Mouse (Mus musculus): ENCODE measurements around the gene Tcte3. TPM values are rescaled to one million over a fixed set of nuclear protein-coding genes. Genes with fewer than 3 reads are reported as not detected.
"Not testable (repeated sequence)": the region's sequence is repeated elsewhere in the genome, so short reads cannot be mapped to it uniquely, and the experiment has no call there.

Gene Tcte3
- 1 to 10 TPM in 2 of 4 experiments, under 1 TPM in 1, not detected in 1; 0.89 to 3.0 (median 1.6) TPM for total RNA-seq (2022)

- DNase-seq (ENCODE audit: low spot score in 2 of 2), result not testable (repeated sequence)
Measured at GRCm38 (mm10) chr17:15041175-15041729, at the start of gene Tcte3, which contains the start of the genes Ermard and Gm3448. Gene Tcte3, minus strand, starts transcription at chr17:15041488. Gene Ermard, plus strand, starts transcription at chr17:15041208. Gene Gm3448, minus strand, starts transcription at chr17:15041537.

GRCm38 (mm10) chr17:15088591-15089001 is 47.3 kb upstream of the Tcte3 start:
- no peak for DNase-seq (ENCODE audit: low spot score in 2 of 2)

- DNase-seq (ENCODE audit: low spot score in 2 of 2), result no peak
Measured at GRCm38 (mm10) chr17:15088166-15088565, 46.9 kb upstream of the Tcte3 start.

GRCm38 (mm10) chr17:15085006-15085405 is 43.7 kb upstream of the Tcte3 start:
- DNase-seq (ENCODE audit: low spot score in 2 of 2), result no peak

- no peak for DNase-seq (ENCODE audit: low spot score in 2 of 2)
Measured at GRCm38 (mm10) chr17:15084226-15084848, 43.0 kb upstream of the Tcte3 start.

GRCm38 (mm10) chr17:15077536-15077935 is 36.2 kb upstream of the Tcte3 start:
- peak; percentile 38 to 40 for DNase-seq (ENCODE audit: low spot score in 2 of 2)

GRCm38 (mm10) chr17:15075033-15075432 is 33.7 kb upstream of the Tcte3 start:
- DNase-seq (ENCODE audit: low spot score in 2 of 2), result no peak

- DNase-seq (ENCODE audit: low spot score in 2 of 2), result no peak
Measured at GRCm38 (mm10) chr17:15072211-15072610, 30.9 kb upstream of the Tcte3 start.

GRCm38 (mm10) chr17:15069124-15069523 is 27.8 kb upstream of the Tcte3 start:
- DNase-seq (ENCODE audit: low spot score in 2 of 2), result peak in 1 of 2 experiments; percentile 47

GRCm38 (mm10) chr17:15068040-15068792 is 26.9 kb upstream of the Tcte3 start:
- no peak for DNase-seq (ENCODE audit: low spot score in 2 of 2)

- no peak for DNase-seq (ENCODE audit: low spot score in 2 of 2)
Measured at GRCm38 (mm10) chr17:15066911-15067310, 25.6 kb upstream of the Tcte3 start.

GRCm38 (mm10) chr17:15066066-15066465 is 24.8 kb upstream of the Tcte3 start:
- no peak for DNase-seq (ENCODE audit: low spot score in 2 of 2)

- DNase-seq (ENCODE audit: low spot score in 2 of 2), result peak; percentile 50 to 65
Measured at GRCm38 (mm10) chr17:15065391-15066024, 24.2 kb upstream of the Tcte3 start.

- DNase-seq (ENCODE audit: low spot score in 2 of 2), result no peak
Measured at GRCm38 (mm10) chr17:15060356-15060755, 19.1 kb upstream of the Tcte3 start.

GRCm38 (mm10) chr17:15059646-15060045 is 18.4 kb upstream of the Tcte3 start:
- no peak for DNase-seq (ENCODE audit: low spot score in 2 of 2)

GRCm38 (mm10) chr17:15058161-15058591 is 16.9 kb upstream of the Tcte3 start:
- DNase-seq (ENCODE audit: low spot score in 2 of 2), result no peak

GRCm38 (mm10) chr17:15055925-15056324 is 14.6 kb upstream of the Tcte3 start:
- peak; percentile 80 to 85 for DNase-seq (ENCODE audit: low spot score in 2 of 2)

- peak in 1 of 2 experiments; percentile 0 for DNase-seq (ENCODE audit: low spot score in 2 of 2)
Measured at GRCm38 (mm10) chr17:15053829-15054200, 12.5 kb upstream of the Tcte3 start.

- not testable (repeated sequence) for DNase-seq (ENCODE audit: low spot score in 2 of 2)
Measured at GRCm38 (mm10) chr17:15053183-15053828, 12.0 kb upstream of the Tcte3 start.

GRCm38 (mm10) chr17:15052766-15053165 is 11.5 kb upstream of the Tcte3 start:
- DNase-seq (ENCODE audit: low spot score in 2 of 2), result not testable (repeated sequence)

GRCm38 (mm10) chr17:15050338-15050737 is 9.1 kb upstream of the Tcte3 start:
- not testable (repeated sequence) for DNase-seq (ENCODE audit: low spot score in 2 of 2)

Measured in layer of hippocampus, adult 8-10 months (tissue).